Mouse (Mus musculus): ENCODE data around the gene Acbd6. TPM values are rescaled to one million over a fixed set of nuclear protein-coding genes. Genes with fewer than 3 reads are reported as not detected.
A peak's percentile ranks its signal among the peaks of the same experiment; 100 is the strongest.

The Acbd6 gene
- 10 to 100 TPM; 88.3 to 91.6 TPM for total RNA-seq (2021)

DNA sequence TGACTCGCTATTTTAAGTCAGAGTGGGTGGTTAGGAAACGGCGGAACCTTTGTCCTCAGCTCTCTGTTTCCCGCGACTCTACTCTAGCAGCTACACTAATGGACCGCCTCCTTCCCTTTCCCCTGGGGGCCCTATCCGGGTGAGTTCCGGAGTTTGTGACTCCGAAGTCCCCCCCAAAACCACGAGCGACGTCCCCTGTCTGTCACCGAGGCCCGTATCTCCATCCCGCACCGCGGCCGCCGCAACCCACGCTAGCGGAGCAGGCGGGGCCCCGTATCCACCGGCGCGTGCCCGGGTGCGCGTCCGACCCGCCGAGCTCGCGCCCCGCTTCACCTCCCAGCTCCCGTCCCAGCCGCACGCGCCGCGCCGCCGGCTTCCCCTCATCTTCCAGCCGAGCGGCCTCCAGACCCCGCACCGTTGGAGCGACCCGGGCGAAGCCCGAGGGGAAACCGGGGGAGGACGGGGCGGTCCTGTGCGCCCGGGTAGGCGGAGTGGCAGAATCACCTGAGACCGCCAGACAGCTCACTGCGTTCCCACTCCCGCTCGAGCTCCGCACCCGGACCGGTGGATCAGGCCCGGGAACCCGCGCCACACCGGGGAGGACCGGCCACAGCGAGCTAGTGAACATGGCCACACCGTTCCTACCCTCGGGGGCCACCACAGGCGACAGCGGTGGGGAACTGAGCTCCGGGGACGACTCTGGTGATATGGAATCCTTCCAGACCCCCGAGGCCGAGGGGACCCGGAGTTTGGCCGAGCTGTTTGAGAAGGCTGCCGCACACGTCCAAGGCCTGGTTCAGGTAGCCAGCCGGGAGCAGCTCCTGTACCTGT, at the start of gene Acbd6:
Gene Acbd6 (plus strand): TSS at position 109 of the 831 bp plus-strand sequence.
- intact Hi-C loops (cut with DNase I) = no loop called here

DNA sequence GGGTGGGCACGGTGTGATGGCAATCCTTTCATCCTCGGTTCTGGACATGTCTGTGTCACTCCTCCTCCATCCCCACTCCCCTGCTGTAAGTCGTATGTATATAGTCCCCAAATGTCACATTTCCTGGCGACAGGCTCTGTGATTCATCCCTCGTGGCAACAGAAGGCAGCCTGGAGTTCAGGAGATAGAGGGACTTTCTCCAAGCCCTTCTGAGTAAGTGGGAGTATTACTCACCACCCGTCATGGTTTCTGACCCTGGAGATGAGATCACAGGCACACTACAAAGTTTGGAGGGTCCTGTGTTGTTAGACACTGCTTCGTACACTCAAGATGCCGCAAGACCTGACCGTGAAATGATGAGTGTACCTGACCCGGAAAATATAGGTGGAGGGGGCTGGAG, 47.7 kb upstream of the Acbd6 start:
- DNase-seq (ENCODE audit: low spot score in 2 of 2) = peak in 1 of 2 experiments; percentile 32
- intact Hi-C loops (cut with DNase I) = no loop called here

More for the DNA sequence above, at the start of gene Acbd6:
- peak; percentile 82 to 91 for DNase-seq (ENCODE audit: low spot score in 2 of 2)

DNA sequence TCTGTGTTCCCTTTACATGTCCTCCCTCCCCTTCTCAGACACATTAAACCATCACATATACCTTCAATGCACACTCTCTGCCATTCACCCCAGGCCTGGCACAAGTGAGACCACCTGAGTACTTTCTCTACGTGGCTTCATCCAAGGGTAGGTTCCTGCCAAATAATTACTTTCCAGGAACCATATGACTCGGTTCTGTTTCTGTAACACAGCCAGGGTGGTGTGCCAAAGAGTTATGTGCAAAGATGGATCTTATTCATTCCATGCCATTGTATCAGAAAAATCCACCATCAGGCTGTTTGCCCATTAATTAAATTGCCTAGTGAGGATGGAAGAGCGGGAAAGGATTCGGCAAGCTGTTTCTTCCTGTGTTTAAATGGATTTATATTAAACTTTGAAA, 42.1 kb upstream of the Acbd6 start:
- intact Hi-C loops (cut with DNase I) = loop anchor here (5.0 kb wide), 1 partner anchor 99 kb away; the partner anchor contains the start of gene Xpr1
- no peak for DNase-seq (ENCODE audit: low spot score in 2 of 2)

DNA sequence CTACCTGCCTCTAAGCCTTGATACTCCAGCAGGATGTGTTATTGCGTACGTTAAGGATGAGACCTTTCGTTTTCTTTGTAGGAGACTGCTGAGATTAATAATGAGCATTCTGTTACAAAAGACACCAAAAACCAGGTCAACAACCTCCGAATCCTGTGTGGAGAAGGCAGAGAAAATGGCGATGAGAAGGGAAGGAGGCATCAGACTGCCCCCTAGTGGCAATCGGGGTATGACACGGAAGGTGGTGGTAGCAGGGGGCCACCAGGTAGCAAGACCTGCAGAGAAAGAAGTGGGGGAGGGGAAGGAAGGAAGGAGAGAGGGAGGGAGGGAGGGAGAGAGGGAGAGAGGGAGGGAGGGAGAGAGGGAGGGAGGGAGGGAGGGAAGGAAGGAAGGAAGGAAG, 41.3 kb upstream of the Acbd6 start:
- intact Hi-C loops (cut with DNase I) = loop anchor here (5.0 kb wide), 1 partner anchor 99 kb away; the partner anchor contains the start of gene Xpr1
- DNase-seq (ENCODE audit: low spot score in 2 of 2) = peak; percentile 49 to 55

DNA sequence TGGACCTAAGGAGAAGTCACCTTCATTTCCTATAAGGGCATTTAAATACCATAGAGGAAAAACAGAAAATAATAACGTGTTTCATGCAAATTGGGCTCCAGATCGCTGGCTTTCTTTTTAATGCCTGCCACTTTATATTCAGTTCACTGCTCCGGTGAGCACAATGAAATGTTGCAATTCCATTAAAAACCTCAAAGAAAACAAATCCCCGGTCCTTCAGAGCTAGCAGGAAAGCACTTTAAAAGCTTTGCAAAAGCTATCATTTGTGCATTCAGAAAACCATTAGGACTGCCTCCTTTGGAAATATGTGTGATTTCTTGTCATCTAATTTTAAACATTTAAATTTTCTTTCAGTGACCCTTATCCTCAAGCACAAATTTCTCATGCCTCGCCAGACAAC, 40.9 kb upstream of the Acbd6 start:
- no peak for DNase-seq (ENCODE audit: low spot score in 2 of 2)
- intact Hi-C loops (cut with DNase I) = loop anchor here (5.0 kb wide), 1 partner anchor 100 kb away; the partner anchor contains the start of gene Xpr1

DNA sequence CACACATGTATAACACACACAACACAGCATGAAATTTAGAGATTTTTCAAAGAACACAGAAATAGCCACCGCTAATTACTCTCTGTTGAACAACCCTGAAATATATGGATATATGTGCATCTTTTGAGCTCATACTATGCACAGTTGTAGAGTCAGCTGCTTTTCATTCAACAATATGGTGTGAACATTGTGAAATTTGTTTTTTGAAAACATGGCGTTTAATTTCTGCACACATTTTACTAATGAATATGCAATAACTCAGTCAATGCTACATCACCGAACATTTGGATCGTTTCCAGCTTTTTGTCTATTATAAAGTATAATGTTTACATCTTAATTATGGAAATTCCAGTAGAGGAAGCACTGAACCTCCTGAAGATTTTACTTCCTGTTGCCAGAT, 37.6 kb upstream of the Acbd6 start:
- no peak for DNase-seq (ENCODE audit: low spot score in 2 of 2)
- intact Hi-C loops (cut with DNase I) = no loop called here

DNA sequence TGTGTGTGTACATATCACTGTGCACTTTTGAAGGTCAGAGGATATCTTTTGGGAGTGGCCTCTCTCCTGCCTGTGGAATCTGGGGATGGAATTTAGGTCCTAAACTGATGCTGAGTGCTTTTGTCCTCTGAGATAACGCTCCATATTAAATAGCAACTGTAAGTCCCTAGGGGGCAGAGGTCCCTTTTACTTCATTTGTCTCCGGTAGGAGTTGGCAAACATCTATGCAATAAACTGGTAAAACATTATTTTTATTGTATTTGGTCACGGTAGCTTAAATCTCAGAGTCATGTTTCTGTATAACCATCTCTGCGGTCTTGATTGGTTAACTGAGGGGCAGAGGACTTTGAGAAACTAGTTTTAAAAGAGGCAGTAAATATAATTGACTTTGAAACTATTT, 35.4 kb upstream of the Acbd6 start:
- intact Hi-C loops (cut with DNase I) = no loop called here
- no peak for DNase-seq (ENCODE audit: low spot score in 2 of 2)

DNA sequence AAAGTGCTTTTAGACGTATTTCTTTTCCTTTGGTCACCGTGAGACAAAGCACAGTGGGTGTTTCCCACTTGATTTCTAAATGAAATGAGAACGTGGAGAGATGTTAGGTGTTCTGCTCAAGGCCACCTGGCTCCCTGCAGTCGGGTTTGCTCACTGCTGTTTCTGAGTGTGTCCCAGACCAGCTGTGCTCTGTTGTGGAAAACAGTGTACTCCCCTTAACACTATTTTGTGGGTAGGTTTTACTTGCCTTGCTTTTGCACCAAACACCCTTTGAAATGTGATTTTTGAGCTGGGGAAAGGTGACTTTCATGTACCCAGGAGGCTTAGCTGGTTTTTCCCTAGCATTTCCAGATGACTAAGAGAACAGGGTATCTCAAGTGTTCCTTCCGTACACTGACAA, 31.7 kb upstream of the Acbd6 start:
- no peak for DNase-seq (ENCODE audit: low spot score in 2 of 2)
- intact Hi-C loops (cut with DNase I) = no loop called here

DNA sequence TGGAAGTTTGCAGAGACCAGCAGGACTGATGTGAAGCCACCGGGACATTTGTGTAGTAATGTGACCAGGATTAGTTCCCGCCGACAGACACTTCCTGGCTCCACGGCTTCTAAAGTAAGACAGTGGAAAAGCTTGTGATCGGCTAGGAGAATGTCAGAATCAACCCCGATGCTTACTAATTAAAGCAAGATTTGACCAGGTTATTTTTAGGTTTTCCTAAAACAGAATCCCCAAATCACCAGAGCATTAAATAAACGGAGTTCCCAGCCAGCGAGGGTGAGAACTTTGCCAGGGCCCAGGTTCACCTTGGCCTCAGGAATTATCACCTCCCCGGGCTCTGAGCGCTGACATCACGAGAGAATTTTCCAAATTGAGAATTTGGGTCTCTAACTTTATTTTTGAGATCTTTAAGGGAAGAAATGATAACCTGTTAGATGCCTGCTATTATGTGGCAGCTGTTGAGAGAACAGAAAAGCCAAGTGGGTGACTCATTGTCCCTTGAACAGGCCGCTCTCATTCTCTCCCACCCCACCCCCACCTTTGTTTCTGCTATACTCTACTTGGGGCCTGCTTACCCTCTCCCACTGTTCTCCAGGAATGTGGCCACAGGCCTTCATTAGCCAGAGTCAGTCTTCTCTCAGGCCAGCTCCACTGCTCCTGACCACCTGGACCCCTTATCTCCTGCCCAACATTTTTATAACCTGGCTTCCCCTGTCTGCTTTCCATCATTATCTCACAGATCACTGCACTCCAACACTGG, 30.7 kb upstream of the Acbd6 start:
- peak in 1 of 2 experiments; percentile 20 for DNase-seq (ENCODE audit: low spot score in 2 of 2)
- intact Hi-C loops (cut with DNase I) = no loop called here

DNA sequence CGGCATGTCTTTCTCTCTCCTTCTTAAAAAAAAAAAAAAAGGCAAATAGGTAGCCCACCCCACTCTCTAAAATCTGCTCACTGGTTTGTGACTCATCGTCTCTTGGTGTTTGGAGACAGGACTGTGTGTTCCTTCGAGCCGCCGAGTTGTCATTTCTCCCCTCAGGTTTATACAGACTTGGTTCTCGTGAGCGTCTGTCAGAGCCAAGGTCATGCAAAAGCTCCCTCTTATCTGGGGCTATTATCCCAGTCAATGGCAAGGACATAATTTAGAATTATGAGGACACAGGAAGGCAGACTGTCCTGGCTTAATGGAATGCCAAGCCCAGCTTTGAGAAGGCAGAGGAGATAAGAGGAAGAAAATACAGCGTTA, 30.1 kb upstream of the Acbd6 start:
- intact Hi-C loops (cut with DNase I) = no loop called here
- peak in 1 of 2 experiments; percentile 25 for DNase-seq (ENCODE audit: low spot score in 2 of 2)

DNA sequence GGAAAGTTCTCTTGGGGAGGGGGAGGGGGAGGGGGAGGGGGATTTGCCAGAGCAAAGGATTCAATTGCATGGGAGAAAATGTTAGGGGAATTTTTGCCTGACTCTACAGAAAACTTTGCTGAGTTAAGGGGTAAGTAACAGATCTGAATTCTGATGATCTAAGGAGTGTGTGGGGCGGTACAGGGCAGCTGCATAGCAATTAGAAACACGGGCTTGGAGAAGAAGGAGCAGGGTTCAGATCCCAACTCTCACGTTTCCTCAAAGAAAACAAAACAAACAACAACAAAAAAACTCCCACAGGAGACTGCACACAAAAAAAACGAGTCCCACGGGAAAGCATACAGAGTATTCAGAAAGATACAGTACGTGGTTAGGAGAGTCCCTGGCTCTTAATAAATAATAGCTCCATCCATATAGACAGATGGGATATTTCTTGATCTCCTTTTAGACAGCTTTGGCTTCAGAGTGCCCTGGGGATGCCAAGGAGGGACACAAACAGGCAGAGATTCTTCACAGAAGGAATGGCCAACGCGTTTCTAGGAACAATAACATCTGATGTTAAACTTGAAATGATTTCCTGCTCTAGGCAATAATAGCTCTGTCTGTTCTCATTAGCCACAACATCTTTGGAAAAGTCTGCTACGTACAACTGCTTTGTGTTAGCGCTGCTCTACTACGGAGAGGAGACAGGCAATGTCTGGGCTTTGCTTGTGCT, 29.4 kb upstream of the Acbd6 start:
- no peak for DNase-seq (ENCODE audit: low spot score in 2 of 2)
- intact Hi-C loops (cut with DNase I) = no loop called here

DNA sequence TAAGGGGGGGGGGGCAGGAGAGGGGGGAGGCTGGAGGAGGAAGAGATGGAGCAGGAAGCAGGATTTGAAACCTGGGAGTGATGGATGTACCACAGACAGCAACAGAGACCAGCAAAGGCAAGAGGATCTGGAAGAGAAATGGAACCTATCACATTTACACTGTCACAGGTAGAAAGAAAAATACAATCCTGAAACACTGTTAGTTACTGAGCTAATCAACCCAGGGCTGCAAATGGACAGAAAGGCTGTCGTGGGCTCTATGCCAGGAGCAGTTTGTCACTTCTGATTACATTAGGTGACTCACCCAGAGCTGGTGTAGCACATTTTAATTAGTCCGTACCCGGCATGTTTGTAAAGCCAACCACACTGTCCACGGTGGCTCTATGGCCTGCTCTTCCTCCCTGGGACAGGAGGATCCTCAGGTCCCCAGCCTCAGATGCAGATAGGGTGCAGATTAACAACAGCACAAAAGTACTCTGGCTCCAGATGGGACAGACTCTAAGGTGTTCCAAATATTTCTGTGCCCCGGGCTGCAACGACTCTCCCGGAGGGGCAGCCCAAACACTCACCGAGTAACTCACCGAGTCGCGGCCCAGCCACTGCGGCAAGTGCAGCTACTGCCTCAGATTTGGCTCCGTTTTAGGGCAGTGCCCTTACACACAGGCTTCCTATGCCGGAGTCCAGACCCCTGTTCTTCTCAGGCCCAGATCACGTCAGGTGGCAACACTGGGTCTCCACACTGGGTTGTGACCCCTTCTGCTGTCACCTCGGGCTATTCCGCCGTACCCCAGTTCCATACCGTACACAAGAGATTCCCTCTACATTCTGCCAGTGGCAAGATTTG, 28.6 kb upstream of the Acbd6 start:
- intact Hi-C loops (cut with DNase I) = no loop called here
- no peak for DNase-seq (ENCODE audit: low spot score in 2 of 2)

DNA sequence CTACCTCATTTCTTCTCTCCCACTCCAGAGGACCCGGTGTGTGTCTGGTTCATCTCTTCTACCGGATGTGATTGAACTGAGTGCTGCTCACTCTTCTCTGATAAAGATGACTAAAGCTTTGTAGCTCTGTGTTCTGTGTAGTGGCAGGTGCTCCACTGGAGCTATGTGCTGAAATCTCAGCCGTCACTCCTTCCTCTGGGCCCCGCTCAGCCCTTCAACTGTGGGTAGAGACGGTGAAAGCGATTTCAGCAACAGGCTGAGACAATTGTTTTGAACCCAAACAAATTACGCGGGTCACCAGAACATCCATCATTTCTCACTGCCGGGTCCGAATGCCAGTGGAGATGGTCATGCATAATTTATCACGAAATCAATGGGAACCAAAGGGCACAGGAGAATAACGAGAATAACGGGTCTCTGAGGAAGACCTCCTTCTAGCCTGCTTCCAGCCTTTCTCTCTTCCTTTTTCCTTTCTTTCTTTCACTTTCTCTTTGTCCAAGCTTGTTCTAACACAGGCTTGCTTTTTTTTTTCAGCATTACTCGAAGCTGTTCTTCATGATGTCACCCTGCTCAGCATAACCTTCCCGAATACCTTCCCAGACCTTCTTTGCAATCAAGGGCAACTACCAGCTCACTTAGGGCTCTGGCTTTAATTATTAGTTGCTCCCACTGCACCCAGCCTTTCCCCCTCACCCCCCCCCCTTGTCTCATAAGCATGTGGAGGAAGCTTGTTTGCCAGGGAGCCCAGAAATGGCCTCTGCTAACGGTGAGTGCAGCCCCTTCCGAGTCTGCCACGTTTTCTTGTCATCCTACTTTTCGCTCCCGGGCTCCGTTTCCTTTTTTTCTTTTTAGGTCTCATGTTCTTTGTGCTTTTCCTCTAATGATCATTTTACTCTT, 27.1 kb upstream of the Acbd6 start:
- DNase-seq (ENCODE audit: low spot score in 2 of 2) = no peak
- intact Hi-C loops (cut with DNase I) = loop anchor here (10.0 kb wide), 1 partner anchor 506 kb away; no protein-coding TSS in a partner anchor

DNA sequence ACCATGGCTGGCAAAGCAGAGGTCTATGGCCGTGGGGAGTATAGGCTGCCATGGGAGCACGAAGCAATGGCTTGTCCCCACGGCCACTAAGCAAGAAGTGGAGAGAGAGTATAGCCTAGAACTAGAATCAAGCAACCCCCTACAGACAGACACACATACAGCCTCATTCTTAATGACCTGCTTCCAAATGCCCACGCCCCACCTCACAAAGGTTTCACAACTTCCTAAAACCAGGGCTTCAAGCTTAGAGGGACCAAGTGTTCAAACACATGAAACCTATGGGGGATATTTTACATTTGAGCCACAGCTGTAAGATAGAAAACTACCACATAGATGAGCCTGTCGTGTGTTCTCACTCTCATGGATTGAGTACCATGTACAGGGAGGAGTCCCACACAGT, 25.5 kb upstream of the Acbd6 start:
- no peak for DNase-seq (ENCODE audit: low spot score in 2 of 2)
- intact Hi-C loops (cut with DNase I) = loop anchor here (10.0 kb wide), 1 partner anchor 508 kb away; no protein-coding TSS in a partner anchor

DNA sequence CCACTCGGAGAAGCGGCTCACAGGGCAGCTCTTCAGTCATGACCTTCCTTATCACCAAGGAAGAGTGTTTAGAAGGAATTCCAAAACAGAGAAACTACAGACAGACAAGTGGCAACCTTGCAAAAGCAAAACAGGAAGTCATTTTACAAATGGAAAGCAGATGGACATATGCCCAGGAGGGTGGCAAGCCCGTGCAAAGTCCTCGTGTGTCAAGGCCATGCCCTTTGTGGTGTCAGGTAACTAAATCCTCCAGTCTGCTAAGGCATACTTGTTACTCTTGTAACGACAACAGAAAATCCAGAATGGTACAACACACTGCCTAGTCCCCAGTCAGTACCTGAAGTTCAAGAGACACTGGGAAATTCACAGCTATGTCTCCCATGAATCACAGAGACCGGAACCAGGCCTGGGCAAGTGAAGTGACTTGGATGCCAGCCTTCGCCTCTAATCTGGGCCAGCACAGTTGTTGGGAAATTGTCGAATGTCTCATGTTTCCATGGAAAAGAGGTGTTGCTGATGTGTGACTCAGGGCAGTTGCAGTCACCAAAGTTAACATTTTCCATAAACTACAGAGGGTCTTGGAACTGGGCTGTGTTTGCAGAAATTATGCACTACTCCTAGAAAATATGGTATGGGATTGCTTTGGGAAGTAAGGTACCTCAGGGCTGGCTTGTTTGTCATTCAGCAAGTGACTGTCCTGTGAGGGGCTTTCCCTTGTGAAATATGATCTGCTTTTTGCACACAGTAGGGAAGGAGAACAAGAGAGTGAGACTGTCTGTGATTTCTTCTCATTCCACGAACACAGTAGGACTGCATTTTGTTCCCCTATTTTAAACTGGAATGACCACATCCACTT, 24.9 kb upstream of the Acbd6 start:
- intact Hi-C loops (cut with DNase I) = loop anchor here (10.0 kb wide), 1 partner anchor 508 kb away; no protein-coding TSS in a partner anchor
- DNase-seq (ENCODE audit: low spot score in 2 of 2) = no peak

DNA sequence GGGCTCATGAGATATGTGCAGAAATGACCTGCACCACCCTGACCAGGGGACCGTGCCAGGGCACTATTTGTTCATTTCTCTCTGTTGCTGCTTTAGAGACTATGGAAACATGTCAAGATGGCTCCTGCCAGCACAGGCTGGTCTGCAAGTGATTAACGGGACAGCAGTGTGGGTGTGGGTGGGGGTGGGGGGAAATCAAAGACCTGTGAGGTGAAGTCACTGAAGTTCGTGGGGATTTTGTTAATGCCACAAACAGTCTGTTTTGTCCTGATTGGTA, 24.3 kb upstream of the Acbd6 start:
- DNase-seq (ENCODE audit: low spot score in 2 of 2) = no peak
- intact Hi-C loops (cut with DNase I) = loop anchor here (10.0 kb wide), 1 partner anchor 509 kb away; no protein-coding TSS in a partner anchor

DNA sequence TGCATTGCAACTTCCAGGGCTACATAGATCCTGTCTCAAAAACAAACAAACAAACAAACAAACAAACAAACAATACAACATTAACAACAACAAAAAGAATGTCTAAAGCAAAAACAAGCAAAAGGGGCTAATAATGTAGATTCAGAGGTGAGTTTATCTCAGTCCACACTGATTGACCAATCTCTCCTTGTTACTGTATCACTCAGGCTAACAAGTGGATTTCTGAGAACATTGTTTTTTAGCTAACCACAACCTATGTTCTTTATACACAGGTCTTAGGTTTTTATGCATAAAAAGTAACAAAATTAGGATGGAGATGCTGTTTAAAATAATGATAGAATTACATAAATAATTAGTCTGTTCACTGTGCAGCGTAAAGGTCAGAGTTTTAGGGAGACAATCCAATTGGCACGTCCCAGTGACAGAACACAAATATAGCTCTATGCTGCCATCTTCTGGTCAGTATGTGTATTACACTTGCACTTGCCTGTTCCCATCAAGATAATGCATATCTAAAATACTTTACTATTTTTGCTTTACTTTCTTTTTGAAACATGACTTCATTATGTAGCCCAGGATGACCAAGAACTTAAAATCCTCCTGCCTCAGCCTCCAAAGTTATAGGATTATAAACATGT, 20.8 kb upstream of the Acbd6 start:
- peak; percentile 66 to 70 for DNase-seq (ENCODE audit: low spot score in 2 of 2)
- intact Hi-C loops (cut with DNase I) = loop anchor here (1.0 to 10.0 kb wide), 2 partner anchors 244 to 512 kb away; no protein-coding TSS in a partner anchor
